Mouse (Mus musculus) midbrain, embryonic 13.5 days (tissue): ENCODE results near the gene Mapk11. TPM values are rescaled to one million over a fixed set of nuclear protein-coding genes. Genes with fewer than 3 reads are reported as not detected.

Experiments
- ATAC-seq: fragments of 200-750 bp; cut with Nextera tagmentation; 2 replicates; pipeline ENCODE4 v1.8.0; 2017; ENCODE audit warnings: mild to moderate bottlenecking, moderate TSS enrichment, moderate library complexity
- H3K27ac ChIP-seq: fragments of 300-500 bp; sonication (generic); 2 replicates; pipeline ENCODE4 v1.5.1; 2015; ENCODE audit warnings: inconsistent platforms, mild to moderate bottlenecking, moderate library complexity
- H3K27me3 ChIP-seq: fragments of 300-500 bp; sonication (generic); 2 replicates; pipeline ENCODE4 v1.6.1; 2015; ENCODE audit warnings: mild to moderate bottlenecking, inconsistent platforms
- H3K36me3 ChIP-seq: fragments of 300-500 bp; sonication (generic); 2 replicates; pipeline ENCODE4 v1.6.1; 2015; ENCODE audit warnings: mild to moderate bottlenecking, inconsistent platforms
- H3K4me1 ChIP-seq: fragments of 300-500 bp; sonication (generic); replicated peaks from 2 replicates; pipeline ENCODE4 v1.6.1; 2015; ENCODE audit warnings: inconsistent platforms
- H3K4me2 ChIP-seq: fragments of 300-500 bp; sonication (generic); replicated peaks from 2 replicates; pipeline ENCODE4 v1.6.1; 2015; ENCODE audit warnings: moderate library complexity, mild to moderate bottlenecking, inconsistent platforms
- H3K4me3 ChIP-seq: fragments of 300-500 bp; sonication (generic); replicated peaks from 2 replicates; pipeline ENCODE4 v1.5.1; 2015; ENCODE audit warnings: mild to moderate bottlenecking, inconsistent platforms
- H3K9ac ChIP-seq: fragments of 300-500 bp; sonication (generic); replicated peaks from 2 replicates; pipeline ENCODE4 v1.6.1; 2015; ENCODE audit warnings: mild to moderate bottlenecking, inconsistent platforms
- H3K9me3 ChIP-seq: fragments of 300-500 bp; sonication (generic); 2 replicates; pipeline ENCODE4 v1.6.1; 2016; ENCODE audit warnings: mild to moderate bottlenecking, inconsistent platforms
- WGBS: fragments of 180-500 bp; shearing (Covaris S2); methylation state at CpG from one replicate; pipeline ENCODE4 v1.1.7; 2015; 5-methylcytosine and 5-hydroxymethylcytosine counted together
- polyA plus RNA-seq: library from polyadenylated mRNA; unstranded; fragments of >200 nt; fragmentation: Nextera tagmentation; extraction: Ambion mirVana; gene quantifications from 2 replicates; pipeline ENCODE4 v1.2.1, GENCODE M21; 2015

The Mapk11 gene
- polyA plus RNA-seq, 1 experiment from 2014 or later = 39.8 TPM

DNA sequence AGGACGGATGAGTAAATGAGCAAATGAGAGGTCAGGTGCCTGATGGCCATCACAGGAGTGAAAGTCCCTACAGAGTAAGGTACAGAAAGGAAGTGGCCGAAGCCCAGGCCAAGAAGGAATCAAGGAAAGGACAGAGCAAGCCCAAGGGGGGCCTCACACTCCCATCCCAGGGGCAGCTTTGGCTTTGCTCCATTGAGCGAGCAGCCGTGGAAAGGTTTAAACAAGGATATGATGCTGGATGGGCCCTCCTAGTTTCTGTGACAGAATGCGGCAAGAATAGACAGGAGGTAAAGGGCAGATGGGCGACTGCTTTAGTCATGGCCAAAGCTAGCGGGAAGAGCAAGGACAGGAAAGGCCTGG is 11.4 kb downstream of the Mapk11 start:
- peaks cover 8% of the 10 kb centered on the region for H3K36me3 ChIP-seq
- 84% methylated on average over 7 of the region's 7 CpGs for WGBS
- no peak overlapping the region for H3K9ac ChIP-seq
- H3K27ac ChIP-seq = no peak overlapping the region
- no peak overlapping the region for H3K4me2 ChIP-seq
- no peak for ATAC-seq
- H3K27me3 ChIP-seq = peaks cover 15% of the 10 kb centered on the region
- no peaks in the 10 kb centered on the region for H3K9me3 ChIP-seq
- H3K4me1 ChIP-seq = peaks cover 26% of the 10 kb centered on the region
- H3K4me3 ChIP-seq = no peak overlapping the region

DNA sequence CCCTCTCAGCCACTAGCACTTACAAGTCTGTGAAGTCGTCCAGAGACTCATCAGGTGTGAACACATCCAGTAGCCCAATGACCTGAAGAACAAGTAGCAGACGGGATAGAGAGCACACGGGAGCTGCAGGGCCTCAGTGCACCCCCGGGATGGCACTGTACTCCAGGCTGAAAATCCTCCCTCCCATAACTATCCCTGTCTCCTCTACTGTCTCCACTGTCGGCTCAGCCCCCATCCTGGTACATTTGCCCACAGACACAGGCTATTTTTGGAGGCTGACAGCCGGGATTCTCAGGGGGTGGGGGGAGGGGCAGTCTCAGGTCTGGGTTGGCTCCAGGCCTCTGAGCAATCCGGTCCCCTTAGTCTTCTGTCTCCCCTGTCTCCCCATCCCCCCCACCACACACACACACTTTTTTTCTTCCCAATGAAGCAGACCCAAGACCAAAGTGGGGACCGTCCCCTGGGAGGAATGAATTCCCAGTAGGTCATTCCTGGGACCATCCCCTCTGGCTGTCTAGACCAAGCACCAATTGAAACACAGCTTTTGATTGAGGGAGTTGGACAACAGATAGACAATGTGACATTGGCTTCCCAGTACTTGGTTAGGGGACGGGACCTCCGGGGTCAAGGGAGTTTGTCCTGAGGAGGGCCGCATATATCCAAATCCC is 11.9 kb downstream of the Mapk11 start:
- Histone ChIP-seq H3K4me2 (no peak overlapping the region), H3K36me3 (peaks cover 3% of the 10 kb centered on the region), H3K9me3 (no peaks in the 10 kb centered on the region), H3K27ac (no peak overlapping the region), H3K4me1 (peaks cover 26% of the 10 kb centered on the region), H3K9ac (no peak overlapping the region), H3K27me3 (peaks cover 14% of the 10 kb centered on the region), H3K4me3 (no peak overlapping the region)
- 78% methylated on average over 11 of the region's 11 CpGs for WGBS
- no peak for ATAC-seq

DNA sequence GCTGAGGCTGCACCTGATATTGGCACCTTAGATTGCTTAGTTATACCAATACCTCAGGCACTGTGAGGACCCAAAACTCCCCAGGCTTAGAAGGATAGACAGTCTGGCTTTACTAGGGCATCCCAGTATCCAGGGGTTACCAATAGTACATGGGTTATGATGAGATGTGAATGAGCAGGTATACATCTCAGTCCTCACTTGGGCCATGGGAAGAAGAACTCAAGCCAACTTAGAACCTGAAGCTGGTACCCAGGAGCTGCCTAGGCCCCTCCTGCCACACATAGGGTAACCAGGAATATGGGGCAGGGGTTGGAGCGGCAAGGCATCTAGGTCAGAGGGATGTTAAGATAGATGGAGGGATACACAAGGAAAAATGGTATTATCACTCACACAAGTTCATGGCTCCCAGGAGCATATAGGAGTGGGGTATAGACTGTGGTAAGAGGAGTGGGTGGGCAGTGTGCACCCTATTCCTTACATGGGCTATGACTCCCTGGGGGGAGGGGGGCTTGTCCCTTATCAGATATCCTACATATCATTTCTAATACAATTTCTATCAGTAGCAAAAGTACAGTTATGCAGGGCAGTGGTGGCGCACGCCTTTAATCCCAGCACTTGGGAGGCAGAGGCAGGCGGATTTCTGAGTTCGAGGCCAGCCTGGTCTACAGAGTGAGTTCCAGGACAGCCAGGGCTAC is 12.8 kb downstream of the Mapk11 start:
- Histone ChIP-seq H3K27me3 (peaks cover 9% of the 10 kb centered on the region), H3K9ac (no peak overlapping the region), H3K36me3 (peaks cover under 1% of the 10 kb centered on the region; the same call in 1 of the 2 replicates), H3K27ac (no peak overlapping the region), H3K4me1 (peaks cover 26% of the 10 kb centered on the region), H3K4me2 (no peak overlapping the region), H3K4me3 (no peak overlapping the region), H3K9me3 (no peaks in the 10 kb centered on the region)
- whole genome bisulfite sequencing = 97% methylated on average over 5 of the region's 5 CpGs
- no peak for ATAC-seq

DNA sequence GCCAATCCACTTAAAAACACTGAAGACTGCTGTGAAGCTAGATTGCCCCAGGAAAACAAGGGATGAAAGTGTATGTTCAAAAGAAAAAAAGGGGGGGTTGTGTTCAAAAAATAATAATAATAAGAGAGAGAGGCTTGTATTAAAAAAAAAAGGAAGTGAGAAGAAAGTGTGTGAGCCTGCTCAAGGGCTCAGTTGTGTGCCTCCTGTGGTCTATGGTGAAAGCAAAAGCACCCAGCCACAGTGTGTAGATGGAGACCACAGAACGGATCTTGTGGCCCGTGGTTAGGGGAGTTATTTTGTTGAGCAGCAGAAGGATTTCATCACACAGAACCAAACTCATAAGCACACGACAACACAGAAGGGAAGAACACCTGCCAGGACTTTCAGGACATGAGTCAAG is 18.1 kb downstream of the Mapk11 start:
- ATAC-seq = no peak
- no peak overlapping the region for H3K4me3 ChIP-seq
- no peak overlapping the region for H3K27ac ChIP-seq
- no peaks in the 10 kb centered on the region for H3K9me3 ChIP-seq
- H3K4me2 ChIP-seq = no peak overlapping the region
- 92% methylated on average over 3 of the region's 3 CpGs for WGBS
- peaks cover 15% of the 10 kb centered on the region for H3K4me1 ChIP-seq
- no peak overlapping the region for H3K9ac ChIP-seq
- no peaks in the 10 kb centered on the region for H3K27me3 ChIP-seq
- H3K36me3 ChIP-seq = peaks cover 4% of the 10 kb centered on the region; the same call in 1 of the 2 replicates

DNA sequence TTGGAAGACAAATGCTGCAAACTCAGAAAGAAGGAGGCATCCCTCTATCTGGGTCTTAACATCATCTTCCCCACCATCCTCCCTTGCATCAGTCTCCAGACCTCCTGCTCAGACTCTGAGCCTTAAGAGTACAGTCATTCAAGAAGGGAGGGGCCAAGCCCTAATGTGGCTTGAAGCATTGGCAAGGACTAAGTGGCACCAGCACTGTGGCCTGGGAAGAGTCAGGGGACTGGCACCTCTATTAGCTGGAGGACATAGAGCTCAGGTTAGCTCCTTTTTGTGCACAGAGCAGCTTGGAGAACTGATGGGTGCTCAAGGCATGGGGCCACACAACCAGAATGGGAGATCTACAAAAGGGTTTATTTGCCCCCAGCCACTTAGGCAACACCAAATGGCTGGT is 19.2 kb downstream of the Mapk11 start:
- Histone ChIP-seq H3K9me3 (no peaks in the 10 kb centered on the region), H3K27ac (no peak overlapping the region), H3K4me1 (peaks cover 15% of the 10 kb centered on the region), H3K9ac (no peak overlapping the region), H3K27me3 (no peaks in the 10 kb centered on the region), H3K36me3 (peaks cover 8% of the 10 kb centered on the region; the same call in 1 of the 2 replicates), H3K4me2 (no peak overlapping the region), H3K4me3 (no peak overlapping the region)
- ATAC-seq = no peak

DNA sequence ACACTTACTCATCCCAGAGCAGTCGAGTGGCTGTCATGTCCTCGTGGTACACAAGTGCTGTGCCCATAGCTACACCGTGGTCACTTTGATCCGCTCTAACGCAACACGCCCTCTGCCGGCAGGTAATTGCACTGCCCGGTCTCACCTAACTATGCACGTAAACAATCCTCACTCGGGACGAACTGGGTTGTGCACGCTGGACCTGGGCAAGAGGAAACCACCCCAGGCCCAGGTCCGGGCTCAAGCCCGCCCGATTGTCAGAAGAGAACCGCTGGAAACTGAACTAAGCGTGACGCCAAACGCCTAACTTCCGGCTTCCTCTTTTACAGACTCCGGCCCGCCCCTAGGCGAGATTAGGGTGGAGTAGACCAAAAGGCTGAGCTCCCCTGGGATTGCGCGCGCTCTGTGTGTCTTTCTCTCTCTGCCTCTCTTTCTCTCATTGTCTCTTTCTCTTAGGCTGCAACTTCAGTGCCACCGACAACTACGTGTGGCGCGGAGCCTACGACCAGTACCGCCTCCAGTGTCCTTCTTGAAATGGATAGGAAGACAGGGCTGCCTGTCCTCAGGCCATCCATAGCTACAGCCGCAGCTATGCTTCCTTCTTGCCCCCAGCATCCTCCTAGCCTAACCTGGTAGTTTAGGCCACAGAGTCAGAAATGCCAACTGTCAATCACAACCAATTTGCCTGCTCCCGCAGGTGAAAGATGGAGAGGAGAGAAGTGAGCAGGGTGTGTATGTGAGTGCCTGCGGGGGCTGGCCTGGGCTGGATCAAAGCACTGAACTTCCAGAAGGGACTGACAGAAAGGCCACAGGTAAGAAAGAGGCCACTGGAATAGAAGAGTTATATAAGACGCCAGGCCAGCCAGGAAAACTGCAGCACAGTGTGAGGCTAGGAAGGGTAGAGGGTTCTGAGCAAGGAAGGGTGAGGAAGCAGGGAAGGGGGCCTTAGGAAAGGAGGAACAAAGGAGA is 20.8 kb downstream of the Mapk11 start, which contains the start of gene Hdac10:
Hdac10 (minus strand) TSS at position 319 of the 969 bp plus-strand sequence.
- Histone ChIP-seq H3K27me3 (no peaks in the 10 kb centered on the region), H3K4me1 (peaks cover 22% of the 10 kb centered on the region), H3K9ac (peak within 1 kb of the TSS; percentile 71), H3K4me2 (peak within 1 kb of the TSS; percentile 77), H3K36me3 (peaks cover 10% of the 10 kb centered on the region; the same call in 1 of the 2 replicates), H3K9me3 (no peaks in the 10 kb centered on the region), H3K4me3 (peak within 1 kb of the TSS; percentile 50), H3K27ac (peak within 1 kb of the TSS; percentile 83)
- WGBS = 3% methylated on average over 36 of the region's 36 CpGs
- peak; percentile 88 for ATAC-seq

DNA sequence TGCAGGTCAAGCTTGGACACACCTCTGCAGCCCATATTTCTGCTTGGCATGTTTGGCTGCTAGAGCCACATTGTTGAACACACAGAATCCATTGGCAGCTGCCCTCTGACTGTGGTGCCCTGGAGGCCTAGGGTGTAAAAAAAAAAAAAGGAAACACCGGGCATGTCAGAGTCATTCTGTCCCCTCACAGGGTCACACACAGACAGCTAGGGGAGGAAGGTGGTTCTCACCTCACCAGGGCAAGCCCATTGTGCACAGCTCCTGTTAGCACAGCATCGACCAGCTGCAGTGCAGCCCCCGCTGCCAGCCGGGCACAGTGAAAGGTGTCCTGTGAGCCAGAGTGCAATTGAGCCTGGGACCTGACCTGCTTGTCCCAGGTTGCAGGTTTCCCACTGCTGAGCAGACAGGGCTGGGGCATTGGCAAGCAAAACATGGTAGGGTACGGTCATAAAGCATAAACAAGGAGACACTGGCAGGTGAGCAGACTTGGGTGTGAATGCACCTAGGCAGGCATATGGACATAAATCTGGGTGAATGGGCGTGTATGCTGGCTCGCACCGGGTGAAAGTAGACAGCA is 22.0 kb downstream of the Mapk11 start:
- WGBS = 88% methylated on average over 8 of the region's 8 CpGs
- Histone ChIP-seq H3K4me1 (peaks cover 28% of the 10 kb centered on the region), H3K9me3 (no peaks in the 10 kb centered on the region), H3K27me3 (no peaks in the 10 kb centered on the region), H3K9ac (peak overlapping the region; percentile 71), H3K27ac (no peak overlapping the region), H3K4me3 (peak overlapping the region; percentile 50), H3K4me2 (peak overlapping the region; percentile 77), H3K36me3 (peaks cover 10% of the 10 kb centered on the region; the same call in 1 of the 2 replicates)
- no peak for ATAC-seq

DNA sequence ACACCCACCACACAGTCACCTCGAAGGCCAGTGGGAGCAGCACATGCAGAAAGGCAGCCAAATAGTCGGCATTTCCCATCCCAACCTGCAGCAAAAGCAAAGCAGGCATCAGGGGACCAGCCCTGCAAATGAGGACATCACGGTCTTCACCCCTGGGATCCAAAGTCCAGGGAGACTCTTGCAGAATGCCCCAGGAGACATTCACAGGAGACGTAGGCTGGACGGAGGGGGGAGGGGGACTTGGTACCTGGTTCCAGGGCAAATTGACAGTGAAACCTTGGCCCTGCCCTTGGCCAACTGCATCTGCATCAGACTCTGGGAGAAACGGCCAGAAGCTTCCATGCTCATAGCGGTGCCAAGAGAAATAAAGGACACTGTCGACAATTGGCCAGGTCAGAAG is 22.8 kb downstream of the Mapk11 start:
- H3K27ac ChIP-seq = no peak overlapping the region
- peak overlapping the region; percentile 71; the same call in 1 of the 2 replicates for H3K9ac ChIP-seq
- 89% methylated on average over 8 of the region's 8 CpGs for WGBS
- no peak for ATAC-seq
- peaks cover 36% of the 10 kb centered on the region for H3K4me1 ChIP-seq
- H3K27me3 ChIP-seq = no peaks in the 10 kb centered on the region
- H3K9me3 ChIP-seq = no peaks in the 10 kb centered on the region
- no peak overlapping the region for H3K4me3 ChIP-seq
- no peak overlapping the region for H3K4me2 ChIP-seq
- H3K36me3 ChIP-seq = peaks cover 9% of the 10 kb centered on the region; the same call in 1 of the 2 replicates

DNA sequence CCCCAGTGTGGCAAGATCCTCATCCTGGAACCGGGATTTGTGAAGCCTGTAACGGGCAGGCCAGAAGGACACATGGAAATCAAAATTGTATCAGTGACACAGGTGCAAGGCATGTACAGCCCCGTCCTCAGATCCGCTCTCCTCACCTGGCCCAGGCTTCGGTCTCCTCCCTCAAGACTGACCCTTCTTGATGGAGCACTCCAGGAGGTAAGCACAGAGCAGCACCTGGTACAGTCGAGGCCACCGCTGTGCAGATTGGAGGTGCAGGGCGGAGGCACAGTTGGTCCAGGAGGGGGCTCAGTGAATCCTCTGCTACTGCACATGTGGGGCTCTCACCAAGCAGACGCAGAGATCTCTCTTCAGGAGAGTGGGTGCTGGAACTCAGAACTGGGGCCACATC is 24.1 kb downstream of the Mapk11 start:
- Histone ChIP-seq H3K9me3 (no peaks in the 10 kb centered on the region), H3K27ac (no peak overlapping the region), H3K36me3 (peaks cover 10% of the 10 kb centered on the region; the same call in 1 of the 2 replicates), H3K27me3 (no peaks in the 10 kb centered on the region), H3K9ac (no peak overlapping the region), H3K4me2 (no peak overlapping the region), H3K4me3 (no peak overlapping the region), H3K4me1 (peaks cover 49% of the 10 kb centered on the region)
- 93% methylated on average over 9 of the region's 9 CpGs for WGBS
- ATAC-seq = no peak

DNA sequence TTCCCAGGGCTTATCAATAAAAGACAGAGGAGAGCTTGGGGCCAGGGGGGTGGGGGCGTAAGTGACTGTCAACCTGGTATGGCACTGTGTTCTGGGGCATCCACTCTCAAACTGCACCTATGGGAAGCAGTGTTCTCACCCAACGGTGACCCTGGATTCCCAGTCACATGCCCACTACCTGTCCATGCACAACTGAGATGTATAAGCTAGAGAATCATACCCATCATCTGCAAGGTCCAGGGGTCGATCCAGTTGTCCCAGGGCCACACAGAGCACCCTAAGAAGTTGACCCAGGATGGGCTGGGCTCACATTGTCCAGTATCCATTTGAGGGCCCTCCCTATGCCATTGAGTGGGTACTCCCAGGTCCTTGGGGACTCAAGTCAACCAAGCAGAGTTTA is 25.1 kb downstream of the Mapk11 start:
- Histone ChIP-seq H3K4me2 (peak overlapping the region; percentile 96), H3K9ac (no peak overlapping the region; the same call in 1 of the 2 replicates), H3K27ac (no peak overlapping the region), H3K27me3 (no peaks in the 10 kb centered on the region), H3K4me3 (no peak overlapping the region), H3K4me1 (peaks cover 59% of the 10 kb centered on the region), H3K36me3 (peaks cover 19% of the 10 kb centered on the region; the same call in 1 of the 2 replicates), H3K9me3 (no peaks in the 10 kb centered on the region)
- 96% methylated on average over 3 of the region's 3 CpGs for WGBS
- ATAC-seq = no peak

DNA sequence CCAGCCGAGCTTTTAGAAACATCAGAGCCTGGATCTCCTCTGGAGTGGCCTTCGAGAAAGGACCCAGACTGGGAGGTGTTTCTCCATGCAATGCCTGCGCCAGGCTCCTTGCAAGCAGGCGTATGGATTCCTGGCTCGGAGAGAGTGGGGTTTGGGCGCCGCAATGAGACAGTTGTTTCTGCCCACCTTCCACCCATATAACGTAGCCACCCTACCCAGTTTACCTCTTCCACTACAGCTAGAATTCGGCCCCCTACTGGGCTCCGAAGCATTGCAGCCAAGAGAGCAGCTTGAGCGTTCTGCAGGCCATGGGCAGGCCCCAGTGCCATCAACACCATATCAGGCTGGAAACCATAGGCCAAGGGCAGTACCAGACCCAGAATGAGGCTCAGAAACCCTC is 25.8 kb downstream of the Mapk11 start:
- Histone ChIP-seq H3K27me3 (no peaks in the 10 kb centered on the region), H3K9ac (peak overlapping the region; percentile 87), H3K4me2 (peak overlapping the region; percentile 96), H3K4me3 (peak overlapping the region; percentile 89), H3K9me3 (no peaks in the 10 kb centered on the region), H3K36me3 (peaks cover 24% of the 10 kb centered on the region), H3K27ac (peak overlapping the region; percentile 83), H3K4me1 (peaks cover 59% of the 10 kb centered on the region)
- ATAC-seq = peak; percentile 9; the same call in 1 of the 2 replicates
- 35% methylated on average over 11 of the region's 11 CpGs for WGBS
